Mouse (Mus musculus) G1E (cell line): Measurements from ENCODE around the gene Snx29. TPM values are rescaled to one million over a fixed set of nuclear protein-coding genes. Genes with fewer than 3 reads are reported as not detected.

ENCODE experiments used
- ATAC-seq: 2 replicates; pipeline ENCODE4 v1.8.0; 2016; ENCODE audit warnings: mild to moderate bottlenecking; ENCODE audit not compliant: insufficient number of reproducible peaks, poor library complexity, low FRiP score, severe bottlenecking; ENCODE audit errors: extremely low read depth
- DNase-seq: peaks from one replicate; pipeline ENCODE4 v3.0.0; 2012; ENCODE audit warnings: low spot score
- H3K27me3 ChIP-seq: 2 replicates; pipeline ENCODE4 v1.6.1; 2012; ENCODE audit warnings: mild to moderate bottlenecking, low read length, inconsistent platforms; ENCODE audit not compliant: insufficient read depth
- H3K36me3 ChIP-seq: replicated peaks from 2 replicates; pipeline ENCODE3; 2012; ENCODE audit warnings: mild to moderate bottlenecking, inconsistent platforms
- H3K4me1 ChIP-seq: 2 replicates; pipeline ENCODE4 v1.6.1; 2012; ENCODE audit warnings: low read depth, low read length, inconsistent platforms, mixed read lengths; ENCODE audit not compliant: insufficient read depth
- H3K4me3 ChIP-seq: 2 replicates; pipeline ENCODE4 v1.5.1; 2012; ENCODE audit warnings: low read depth, mild to moderate bottlenecking, inconsistent platforms, low read length, moderate library complexity, mixed read lengths
- H3K9me3 ChIP-seq: replicated peaks from 2 replicates; pipeline ENCODE4 v1.6.1; 2012; ENCODE audit warnings: inconsistent platforms
- CTCF ChIP-seq: IDR thresholded peaks from 2 replicates; pipeline ENCODE4 v1.5.1; 2012; ENCODE audit warnings: low read depth, low read length, inconsistent platforms, mixed read lengths
- GATA1 ChIP-seq: IDR thresholded peaks from 2 replicates; pipeline ENCODE4 v1.6.1; 2012; ENCODE audit warnings: borderline replicate concordance, low read length, inconsistent platforms, mixed read lengths
- GATA2 ChIP-seq: IDR thresholded peaks from 2 replicates; pipeline ENCODE4 v1.6.1; 2012; ENCODE audit warnings: low read depth, low read length, inconsistent platforms, borderline replicate concordance
- POLR2AphosphoS5 ChIP-seq: IDR thresholded peaks from 2 replicates; pipeline ENCODE4 v1.6.1; 2012; ENCODE audit warnings: low read depth, low read length, inconsistent platforms; ENCODE audit not compliant: insufficient replicate concordance
- TAL1 ChIP-seq: conservative IDR thresholded peaks from 2 replicates; pipeline ENCODE4 v1.6.1; 2012; ENCODE audit warnings: low read depth, low read length, inconsistent platforms, mixed read lengths
- polyA plus RNA-seq: library from polyadenylated mRNA; stranded (reverse); fragments of >175 nt; gene quantifications from 2 replicates; pipeline ENCODE4 v1.2.3, GENCODE M21; 2012
- total RNA-seq, 2 experiments: library from RNA; stranded (forward) in 1 of 2; stranded (reverse) in 1 of 2; fragments of 200-1000 nt in 1 of 2; fragments of >200 nt in 1 of 2; fragmentation: Nextera tagmentation in 1 of 2; gene quantifications; 2 replicates each; pipeline ENCODE4 v1.2.3; 2014 to 2017

Snx29 gene
- total and polyA plus RNA-seq, 3 experiments, result 4.4 to 18.0 (median 9.1) TPM

DNA sequence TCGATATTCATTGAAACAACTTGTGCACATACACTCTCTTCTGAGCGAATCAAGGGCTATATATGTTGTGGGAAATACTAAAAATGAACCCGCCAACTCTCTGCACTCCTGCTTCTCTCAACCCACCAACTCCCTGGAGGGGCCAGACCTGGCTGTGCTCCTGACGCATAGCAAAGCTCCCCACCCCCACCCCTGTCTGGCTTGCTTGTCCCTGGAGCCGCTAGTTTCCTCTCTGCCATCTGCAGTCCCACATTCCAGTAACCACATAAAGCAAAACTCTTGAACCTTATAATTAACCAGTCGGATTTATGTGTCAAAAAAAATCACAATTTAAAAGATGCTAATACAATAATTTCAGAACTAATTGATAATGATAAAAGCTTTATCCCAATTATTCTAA, 320.9 kb downstream of the Snx29 start:
- Histone ChIP-seq H3K4me3 (no peak overlapping the region), H3K27me3 (peaks cover 4% of the 10 kb centered on the region; the same call in 1 of the 2 replicates), H3K9me3 (no peaks in the 10 kb centered on the region), H3K4me1 (no peaks in the 10 kb centered on the region), H3K36me3 (no peaks in the 10 kb centered on the region)
- no peak for DNase-seq
- TF ChIP-seq GATA2 (no peak), TAL1 (no peak), POLR2AphosphoS5 (no peak), CTCF (no peak), GATA1 (no peak)
- ATAC-seq, result no peak

DNA sequence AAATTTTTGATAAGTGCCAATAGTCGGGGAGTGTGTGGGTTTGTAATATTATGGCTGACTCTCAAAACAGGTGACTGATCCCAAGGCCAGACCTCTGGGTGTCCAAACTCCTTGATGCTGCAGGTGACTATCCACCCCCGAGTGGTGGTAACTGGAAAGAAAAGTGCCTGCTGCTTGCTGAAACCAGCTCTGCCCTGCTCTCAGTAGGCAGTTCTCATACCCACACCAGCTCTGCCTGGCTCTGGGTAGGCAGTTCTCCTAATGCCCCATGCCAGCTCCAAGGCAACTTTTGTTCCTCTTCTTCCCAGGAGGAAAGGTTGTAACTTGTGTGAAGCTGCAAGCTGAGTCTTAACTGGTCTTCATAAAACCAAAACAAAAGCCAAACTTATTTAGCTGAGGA, 321.7 kb downstream of the Snx29 start:
- DNase-seq, result no peak
- Histone ChIP-seq H3K9me3 (no peaks in the 10 kb centered on the region), H3K27me3 (peaks cover 5% of the 10 kb centered on the region; the same call in 1 of the 2 replicates), H3K36me3 (no peaks in the 10 kb centered on the region), H3K4me1 (no peaks in the 10 kb centered on the region), H3K4me3 (no peak overlapping the region)
- no peak for TF ChIP-seq TAL1
- no peak for TF ChIP-seq GATA2
- TF ChIP-seq CTCF, result no peak
- TF ChIP-seq GATA1, result no peak
- no peak for TF ChIP-seq POLR2AphosphoS5
- ATAC-seq, result no peak

DNA sequence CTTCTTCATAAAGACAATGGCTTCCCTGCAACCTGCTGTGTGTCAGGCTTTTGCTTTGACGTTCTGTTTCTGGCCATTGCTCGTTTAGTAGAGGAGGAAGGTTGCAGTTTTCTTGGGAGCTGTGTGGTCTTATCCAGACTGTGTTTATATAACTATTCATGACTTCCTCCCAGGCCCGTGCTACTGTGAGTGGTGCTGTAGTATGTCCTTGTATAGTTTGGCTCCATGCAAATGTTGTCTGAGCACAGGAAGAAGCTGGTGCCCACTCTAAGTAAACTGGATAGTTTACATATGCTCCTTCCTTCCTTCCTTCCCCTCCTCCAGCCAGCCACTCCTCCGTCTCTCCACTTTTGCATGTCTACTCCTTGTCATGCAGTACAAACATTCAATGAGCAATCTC, 323.0 kb downstream of the Snx29 start:
- Histone ChIP-seq H3K27me3 (peaks cover 3% of the 10 kb centered on the region; the same call in 1 of the 2 replicates), H3K36me3 (no peaks in the 10 kb centered on the region), H3K9me3 (no peaks in the 10 kb centered on the region), H3K4me3 (no peak overlapping the region), H3K4me1 (no peaks in the 10 kb centered on the region)
- DNase-seq, result no peak
- no peak for ATAC-seq
- no peak for TF ChIP-seq GATA1
- no peak for TF ChIP-seq POLR2AphosphoS5
- TF ChIP-seq TAL1, result no peak

DNA sequence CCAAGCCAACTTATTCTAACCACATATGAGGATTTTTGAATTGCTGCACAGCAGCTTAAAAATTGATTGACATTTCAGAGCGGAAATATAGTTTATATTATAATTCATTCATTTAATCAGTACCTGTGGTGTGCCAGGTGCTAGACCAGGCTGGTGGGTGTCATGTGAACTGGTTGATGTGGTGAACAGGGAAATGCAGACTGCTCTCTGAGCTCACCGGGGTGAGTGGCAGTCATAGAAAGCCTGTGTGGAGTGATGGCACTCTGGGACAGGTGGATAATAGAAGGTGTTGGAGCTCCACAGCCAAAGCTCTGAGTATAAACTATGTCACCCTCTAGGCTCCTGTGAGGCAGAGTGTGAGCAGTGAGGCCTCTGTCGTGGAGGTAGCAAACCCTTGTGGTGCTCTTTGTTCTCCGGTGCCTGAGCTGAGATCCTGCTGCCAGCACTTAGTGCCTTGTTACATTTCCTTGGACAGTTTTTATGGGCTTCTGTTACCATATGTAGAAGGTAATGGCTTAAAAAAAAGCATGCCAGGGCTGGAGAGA, 324.1 kb downstream of the Snx29 start:
- no peak for DNase-seq
- Histone ChIP-seq H3K4me1 (no peaks in the 10 kb centered on the region), H3K27me3 (peaks cover 3% of the 10 kb centered on the region; the same call in 1 of the 2 replicates), H3K4me3 (no peak overlapping the region), H3K36me3 (no peaks in the 10 kb centered on the region), H3K9me3 (no peaks in the 10 kb centered on the region)
- TF ChIP-seq POLR2AphosphoS5, result no peak
- no peak for TF ChIP-seq GATA1
- TF ChIP-seq CTCF, result no peak
- TF ChIP-seq TAL1, result no peak
- TF ChIP-seq GATA2, result no peak
- no peak for ATAC-seq

DNA sequence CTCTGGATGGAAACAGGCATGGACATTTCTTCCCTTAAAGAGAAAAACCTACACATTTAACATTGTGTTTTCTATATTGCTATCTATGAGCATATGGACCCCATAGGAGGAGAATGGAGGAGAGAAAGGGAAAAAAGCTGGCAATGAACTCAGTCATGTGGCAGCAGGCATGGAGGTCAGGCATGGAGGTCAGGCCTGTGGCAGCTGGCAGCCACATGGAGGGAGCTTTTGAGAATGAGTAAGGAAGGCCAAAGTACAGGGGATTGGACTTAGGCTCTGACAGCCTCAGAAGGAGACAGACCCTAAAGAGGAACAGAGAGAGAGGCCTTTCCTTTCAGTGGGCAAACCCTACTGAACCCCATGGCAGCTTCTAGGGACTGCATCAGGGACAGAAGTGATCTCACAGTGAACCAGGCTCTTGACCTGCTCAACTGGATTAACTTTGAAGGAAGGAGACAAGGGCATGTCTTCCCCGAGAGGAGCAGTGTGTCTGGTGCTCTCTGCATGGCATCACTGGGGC, 325.5 kb downstream of the Snx29 start:
- DNase-seq (no peak), ATAC-seq (no peak)
- TF ChIP-seq GATA2 (no peak), CTCF (no peak), GATA1 (no peak), POLR2AphosphoS5 (no peak), TAL1 (no peak)

DNA sequence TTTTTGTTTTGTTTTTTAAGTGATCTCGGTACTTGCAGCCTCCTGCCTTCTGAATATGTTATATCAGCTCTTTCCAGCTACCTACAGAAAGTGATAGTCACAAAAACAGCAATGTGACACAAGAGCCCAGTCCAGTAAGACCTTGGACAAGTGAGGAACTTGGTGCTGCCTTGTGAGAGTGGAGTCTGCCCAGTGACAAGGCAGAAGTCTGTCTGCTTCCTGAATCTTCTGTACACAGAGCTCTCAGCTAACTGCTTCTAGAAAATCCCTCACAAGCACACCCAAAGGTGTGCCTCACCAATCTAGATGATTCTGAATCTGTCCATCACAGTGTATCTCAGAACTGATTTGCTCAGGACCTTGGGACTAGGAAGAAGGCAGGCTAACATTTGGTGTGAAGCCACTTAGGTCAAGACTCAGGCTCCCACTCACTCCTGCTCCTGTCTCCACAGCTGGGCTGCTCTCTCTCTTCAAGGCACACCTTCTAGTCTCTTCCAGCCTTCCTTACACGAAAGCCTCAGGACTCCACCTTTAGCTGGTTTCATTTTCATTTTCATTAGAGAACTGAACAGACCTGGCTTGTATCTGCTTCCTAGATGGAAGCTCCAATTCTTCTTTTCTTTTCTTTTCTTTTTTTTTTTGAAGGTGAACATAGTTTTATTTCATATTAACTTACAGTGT, 330.1 kb downstream of the Snx29 start:
- no peak for TF ChIP-seq POLR2AphosphoS5
- TF ChIP-seq TAL1, result no peak
- TF ChIP-seq GATA2, result no peak
- no peak for TF ChIP-seq CTCF
- no peak for TF ChIP-seq GATA1
- no peaks in the 10 kb centered on the region for H3K4me1 ChIP-seq
- DNase-seq (no peak), ATAC-seq (no peak)
- H3K27me3 ChIP-seq, result peaks cover 6% of the 10 kb centered on the region; the same call in 1 of the 2 replicates
- no peaks in the 10 kb centered on the region for H3K36me3 ChIP-seq
- no peaks in the 10 kb centered on the region for H3K9me3 ChIP-seq
- H3K4me3 ChIP-seq, result no peak overlapping the region

More for the DNA sequence above, 325.5 kb downstream of the Snx29 start:
- H3K36me3 ChIP-seq, result no peaks in the 10 kb centered on the region
- no peaks in the 10 kb centered on the region for H3K9me3 ChIP-seq
- no peak overlapping the region for H3K4me3 ChIP-seq
- H3K27me3 ChIP-seq, result peaks cover 3% of the 10 kb centered on the region; the same call in 1 of the 2 replicates
- H3K4me1 ChIP-seq, result no peaks in the 10 kb centered on the region
